Mouse (Mus musculus): ENCODE measurements around the gene Stx8. TPM values are rescaled to one million over a fixed set of nuclear protein-coding genes. Genes with fewer than 3 reads are reported as not detected.

Gene Stx8
- polyA plus RNA-seq, 1 experiment from 2014 or later: 43.7 TPM

DNA sequence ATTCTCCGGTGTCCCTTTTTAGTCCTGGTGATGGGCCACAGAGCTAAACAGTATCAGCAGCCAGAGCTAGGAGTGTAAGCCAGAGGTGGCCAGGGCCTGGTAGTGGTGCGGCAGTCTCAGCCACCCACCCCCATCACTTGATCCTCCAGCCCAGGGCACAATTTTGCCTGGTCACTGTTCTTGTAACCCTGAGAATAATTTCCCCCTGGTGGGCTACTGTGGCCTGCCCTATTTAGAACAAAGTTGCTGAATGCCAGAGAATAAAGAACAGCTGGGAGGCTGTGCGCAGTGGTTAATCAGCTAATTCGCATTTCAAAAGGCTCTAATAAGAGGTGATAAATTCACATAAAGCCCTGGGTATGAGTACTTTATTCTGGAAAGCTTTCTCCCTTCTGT is 180.5 kb downstream of the Stx8 start:
- peak; percentile 52 for DNase-seq (ENCODE audit: low spot score)
- no peak overlapping the region for H3K4me3 ChIP-seq

GRCm38 (mm10) chr11:68150938-68151337 is 184.9 kb downstream of the Stx8 start:
- Histone ChIP-seq H3K4me1 (peaks cover 35% of the 10 kb centered on the region), H3K4me3 (no peak overlapping the region), H3K36me3 (no peaks in the 10 kb centered on the region), H3K27me3 (ENCODE audit: low read depth, poor library complexity, severe bottlenecking) (peaks cover 29% of the 10 kb centered on the region), H3K9me3 (replicated peaks) (no peaks in the 10 kb centered on the region), H3K27ac (peak overlapping the region; percentile 25; the same call in 1 of the 2 replicates)
- DNase-seq (ENCODE audit: low spot score): no peak
- WGBS: 40% methylated on average over 2 of the region's 2 CpGs

More for the DNA sequence above, 180.5 kb downstream of the Stx8 start:
- no peaks in the 10 kb centered on the region for H3K36me3 ChIP-seq
- H3K9me3 ChIP-seq (replicated peaks): no peaks in the 10 kb centered on the region
- 18% methylated on average over 4 of the region's 4 CpGs for WGBS
- H3K27ac ChIP-seq: peak overlapping the region; percentile 85
- H3K27me3 ChIP-seq (ENCODE audit: low read depth, poor library complexity, severe bottlenecking): peaks cover 29% of the 10 kb centered on the region
- peaks cover 59% of the 10 kb centered on the region for H3K4me1 ChIP-seq

DNA sequence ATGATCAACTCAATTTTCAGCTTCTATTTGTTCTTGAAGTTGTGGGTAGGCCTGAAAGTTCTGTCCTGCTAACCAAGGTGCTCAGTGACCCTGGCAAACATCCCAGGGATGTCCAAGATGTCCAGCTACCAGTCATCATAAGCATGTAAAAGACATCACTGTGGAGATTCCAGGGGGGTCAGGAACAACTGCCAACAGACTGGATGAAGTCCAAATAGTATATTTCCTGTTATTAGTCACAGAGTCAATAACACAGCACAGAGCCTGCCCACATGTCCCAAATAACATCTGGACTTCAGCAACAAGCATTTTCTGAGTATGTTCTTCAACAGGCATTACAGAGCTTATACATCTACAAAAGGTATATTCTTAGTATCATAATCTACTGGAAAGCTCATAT is 189.8 kb downstream of the Stx8 start:
- DNase-seq (ENCODE audit: low spot score): no peak
- no peaks in the 10 kb centered on the region for H3K36me3 ChIP-seq
- H3K27me3 ChIP-seq (ENCODE audit: low read depth, poor library complexity, severe bottlenecking): no peaks in the 10 kb centered on the region
- H3K27ac ChIP-seq: no peak overlapping the region
- no peak overlapping the region for H3K4me3 ChIP-seq
- no peaks in the 10 kb centered on the region for H3K9me3 ChIP-seq (replicated peaks)
- peaks cover 7% of the 10 kb centered on the region for H3K4me1 ChIP-seq

DNA sequence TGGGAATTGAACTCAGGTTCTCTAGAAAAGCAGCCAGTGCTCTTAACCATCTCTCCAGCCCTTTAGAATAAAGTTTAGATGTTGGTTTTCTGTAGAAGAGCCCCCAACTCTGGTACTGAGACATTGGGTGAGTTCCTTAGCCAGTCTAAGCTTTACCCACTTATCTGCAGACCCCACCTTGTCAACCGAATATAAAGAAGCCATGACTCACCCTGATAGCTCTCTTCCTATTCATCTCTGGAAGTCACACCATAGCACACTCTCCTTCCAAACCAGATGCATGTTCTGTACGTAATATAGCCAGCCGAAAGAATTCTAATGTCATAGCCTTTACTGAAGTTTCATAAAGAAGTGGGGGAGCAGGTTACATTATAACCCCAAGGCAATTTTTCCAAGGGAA is 192.2 kb downstream of the Stx8 start:
- Histone ChIP-seq H3K9me3 (replicated peaks) (no peaks in the 10 kb centered on the region), H3K36me3 (no peaks in the 10 kb centered on the region), H3K27me3 (ENCODE audit: low read depth, poor library complexity, severe bottlenecking) (no peaks in the 10 kb centered on the region), H3K4me3 (no peak overlapping the region), H3K27ac (no peak overlapping the region), H3K4me1 (no peaks in the 10 kb centered on the region)
- 89% methylated on average over 3 of the region's 3 CpGs for WGBS
- DNase-seq (ENCODE audit: low spot score): no peak

GRCm38 (mm10) chr11:68159867-68160266 is 193.9 kb downstream of the Stx8 start:
- WGBS: 92% methylated on average over 4 of the region's 4 CpGs
- Histone ChIP-seq H3K27me3 (ENCODE audit: low read depth, poor library complexity, severe bottlenecking) (no peaks in the 10 kb centered on the region), H3K27ac (no peak overlapping the region), H3K4me3 (no peak overlapping the region), H3K9me3 (replicated peaks) (no peaks in the 10 kb centered on the region), H3K36me3 (no peaks in the 10 kb centered on the region), H3K4me1 (peaks cover 5% of the 10 kb centered on the region; the same call in 1 of the 2 replicates)
- DNase-seq (ENCODE audit: low spot score): no peak

DNA sequence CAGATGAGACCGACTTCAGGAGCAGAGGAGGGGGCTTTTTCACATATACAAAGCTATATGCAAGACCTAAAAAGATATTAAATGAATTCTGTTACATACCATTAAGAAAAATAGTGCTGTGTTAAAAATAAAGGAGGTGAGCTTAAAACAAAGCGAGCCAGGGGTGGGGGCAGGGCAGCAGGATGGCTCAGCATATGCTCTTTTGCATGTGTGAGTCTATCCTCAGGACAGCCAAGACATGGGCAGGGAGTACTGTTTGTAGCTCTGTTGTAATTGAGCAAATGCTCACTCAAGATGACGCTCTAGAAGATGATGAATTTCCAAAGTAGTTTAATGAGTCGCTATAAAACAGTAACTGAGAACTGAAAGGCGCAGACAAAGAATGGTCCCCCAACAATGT is 198.4 kb downstream of the Stx8 start:
- Histone ChIP-seq H3K9me3 (replicated peaks) (no peaks in the 10 kb centered on the region), H3K36me3 (no peaks in the 10 kb centered on the region), H3K27ac (no peak overlapping the region), H3K4me3 (no peak overlapping the region), H3K27me3 (ENCODE audit: low read depth, poor library complexity, severe bottlenecking) (no peaks in the 10 kb centered on the region), H3K4me1 (peaks cover 11% of the 10 kb centered on the region)
- WGBS: 85% methylated on average over 5 of the region's 5 CpGs
- DNase-seq (ENCODE audit: low spot score): no peak

DNA sequence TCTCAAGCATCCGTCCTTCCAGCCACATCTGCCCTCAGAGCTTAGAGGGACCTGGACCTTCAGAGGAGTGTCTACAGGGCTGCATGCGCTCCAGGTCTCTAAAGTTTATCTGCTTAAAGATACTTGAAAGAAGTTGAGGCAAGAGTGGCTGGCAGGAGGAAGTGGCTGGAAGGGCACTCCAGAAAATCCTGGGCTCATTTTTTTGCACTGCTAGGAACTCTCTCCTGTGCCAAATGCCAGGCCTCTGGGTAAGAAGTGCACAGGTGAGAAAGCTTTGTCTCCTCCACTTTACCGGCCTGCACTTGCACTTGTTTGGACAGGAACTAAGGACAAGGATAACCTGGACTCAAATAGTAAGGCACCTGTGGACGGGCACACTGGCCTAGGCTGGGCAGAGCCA is 202.4 kb downstream of the Stx8 start:
- 71% methylated on average over 4 of the region's 4 CpGs for WGBS
- Histone ChIP-seq H3K9me3 (replicated peaks) (no peaks in the 10 kb centered on the region), H3K4me1 (peaks cover 15% of the 10 kb centered on the region), H3K36me3 (no peaks in the 10 kb centered on the region), H3K27me3 (ENCODE audit: low read depth, poor library complexity, severe bottlenecking) (no peaks in the 10 kb centered on the region), H3K27ac (no peak overlapping the region), H3K4me3 (no peak overlapping the region)
- no peak for DNase-seq (ENCODE audit: low spot score)

- no peak for DNase-seq (ENCODE audit: low spot score)
- no peaks in the 10 kb centered on the region for H3K36me3 ChIP-seq
- 93% methylated on average over 7 of the region's 7 CpGs for WGBS
Observed at GRCm38 (mm10) chr11:68171973-68172647, 206.1 kb downstream of the Stx8 start.

GRCm38 (mm10) chr11:68172648-68173045 is 206.7 kb downstream of the Stx8 start:
- no peaks in the 10 kb centered on the region for H3K9me3 ChIP-seq (replicated peaks)
- 90% methylated on average over 3 of the region's 4 CpGs for WGBS
- H3K36me3 ChIP-seq: no peaks in the 10 kb centered on the region
- peaks cover 24% of the 10 kb centered on the region for H3K4me1 ChIP-seq
- no peak overlapping the region for H3K4me3 ChIP-seq
- no peak for DNase-seq (ENCODE audit: low spot score)
- H3K27ac ChIP-seq: peak overlapping the region; percentile 54; the same call in 1 of the 2 replicates
- no peaks in the 10 kb centered on the region for H3K27me3 ChIP-seq (ENCODE audit: low read depth, poor library complexity, severe bottlenecking)

More at GRCm38 (mm10) chr11:68171973-68172647, 206.1 kb downstream of the Stx8 start:
- H3K27ac ChIP-seq: no peak overlapping the region
- no peaks in the 10 kb centered on the region for H3K27me3 ChIP-seq (ENCODE audit: low read depth, poor library complexity, severe bottlenecking)
- H3K4me3 ChIP-seq: no peak overlapping the region
- no peaks in the 10 kb centered on the region for H3K9me3 ChIP-seq (replicated peaks)
- H3K4me1 ChIP-seq: peaks cover 24% of the 10 kb centered on the region

DNA sequence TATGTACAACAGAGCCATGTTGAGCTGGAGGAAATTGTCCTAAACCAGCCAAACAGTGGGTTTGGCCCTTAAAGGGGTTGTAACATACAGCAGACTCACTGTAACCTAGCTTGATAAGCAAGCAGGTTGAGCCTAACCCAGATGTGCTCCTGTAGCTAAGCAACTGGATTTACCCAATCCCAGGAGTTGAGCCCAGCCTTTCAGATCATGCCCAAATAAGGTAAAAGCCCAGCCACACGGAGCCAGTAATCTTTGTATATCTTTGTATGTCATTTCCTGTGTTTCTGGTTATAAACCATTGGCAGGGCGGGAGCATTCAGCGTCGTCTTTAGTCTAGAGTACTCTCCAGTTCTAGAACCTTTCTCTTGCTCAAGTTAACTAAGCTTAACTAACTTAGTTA is 210.6 kb downstream of the Stx8 start:
- H3K36me3 ChIP-seq: no peaks in the 10 kb centered on the region
- H3K27me3 ChIP-seq (ENCODE audit: low read depth, poor library complexity, severe bottlenecking): no peaks in the 10 kb centered on the region
- H3K27ac ChIP-seq: peak overlapping the region; percentile 72
- no peak for DNase-seq (ENCODE audit: low spot score)
- no peaks in the 10 kb centered on the region for H3K9me3 ChIP-seq (replicated peaks)
- 75% methylated on average over 4 of the region's 4 CpGs for WGBS
- H3K4me1 ChIP-seq: peaks cover 36% of the 10 kb centered on the region
- no peak overlapping the region for H3K4me3 ChIP-seq

DNA sequence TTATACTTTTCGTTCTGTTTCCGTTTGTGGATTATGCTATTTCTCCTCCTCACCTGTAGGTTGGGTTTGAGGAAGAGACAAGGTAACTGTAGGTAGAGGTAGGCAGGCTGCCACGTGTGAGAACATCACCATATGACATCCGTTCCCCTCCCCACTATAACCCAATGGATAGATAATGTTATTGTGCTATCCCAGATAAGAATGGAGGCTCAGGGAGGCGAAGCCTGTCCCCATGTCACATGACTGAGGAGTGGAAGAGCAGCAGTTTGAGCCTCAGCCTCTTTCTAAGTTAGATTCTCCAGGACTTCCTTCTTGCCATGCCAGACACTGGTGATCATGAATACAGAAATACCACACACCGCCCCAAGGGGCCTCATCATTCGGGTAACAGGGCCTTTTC is 211.4 kb downstream of the Stx8 start:
- WGBS: 89% methylated on average over 7 of the region's 7 CpGs
- Histone ChIP-seq H3K4me3 (no peak overlapping the region), H3K9me3 (replicated peaks) (no peaks in the 10 kb centered on the region), H3K27me3 (ENCODE audit: low read depth, poor library complexity, severe bottlenecking) (no peaks in the 10 kb centered on the region), H3K27ac (peak overlapping the region; percentile 57), H3K4me1 (peaks cover 36% of the 10 kb centered on the region), H3K36me3 (no peaks in the 10 kb centered on the region)
- DNase-seq (ENCODE audit: low spot score): no peak

DNA sequence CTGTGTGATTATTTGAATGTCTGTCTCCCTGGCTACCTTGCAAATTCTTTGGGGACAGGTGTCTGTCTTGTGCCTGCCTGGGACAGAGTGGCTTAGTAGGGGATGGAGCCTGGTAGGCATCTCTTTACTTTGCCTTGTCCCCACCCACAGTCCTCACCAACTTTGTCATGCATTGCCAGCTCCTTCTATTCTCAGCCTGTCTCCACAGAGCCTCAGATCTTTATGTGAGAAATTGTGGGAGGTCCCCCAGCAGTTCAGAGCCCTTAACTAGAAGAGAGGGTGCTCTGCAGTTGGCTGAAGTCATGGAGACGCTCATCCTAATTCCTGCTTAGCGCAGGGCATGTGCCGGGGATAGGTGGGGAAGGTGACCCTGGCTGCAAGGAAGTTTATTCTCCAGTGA is 219.7 kb downstream of the Stx8 start:
- no peaks in the 10 kb centered on the region for H3K9me3 ChIP-seq (replicated peaks)
- no peaks in the 10 kb centered on the region for H3K36me3 ChIP-seq
- H3K27me3 ChIP-seq (ENCODE audit: low read depth, poor library complexity, severe bottlenecking): no peaks in the 10 kb centered on the region
- H3K4me3 ChIP-seq: no peak overlapping the region
- H3K4me1 ChIP-seq: peaks cover 36% of the 10 kb centered on the region
- DNase-seq (ENCODE audit: low spot score): no peak
- WGBS: 83% methylated on average over 3 of the region's 3 CpGs
- H3K27ac ChIP-seq: no peak overlapping the region

DNA sequence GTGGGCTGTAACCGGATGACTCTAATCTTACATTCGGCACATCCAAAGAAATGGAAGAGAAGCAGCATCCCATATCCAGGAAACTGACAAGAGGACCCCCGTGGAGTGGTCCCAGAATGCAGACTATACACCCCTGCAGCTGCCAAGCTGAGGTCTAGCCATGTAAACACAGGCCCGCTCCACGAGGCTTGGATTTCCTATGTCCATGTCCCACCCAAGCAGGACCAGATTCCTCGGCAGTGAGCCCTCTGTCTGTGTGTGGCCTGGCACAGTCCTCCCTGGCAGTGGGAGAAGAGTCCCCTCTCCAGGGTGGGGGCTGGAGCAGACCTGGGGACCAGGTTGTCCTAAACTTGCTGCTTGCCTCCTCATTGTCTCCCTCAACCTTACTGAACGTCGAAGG is 221.2 kb downstream of the Stx8 start:
- Histone ChIP-seq H3K9me3 (replicated peaks) (no peaks in the 10 kb centered on the region), H3K36me3 (no peaks in the 10 kb centered on the region), H3K4me3 (no peak overlapping the region), H3K27ac (peak overlapping the region; percentile 79), H3K4me1 (peaks cover 33% of the 10 kb centered on the region), H3K27me3 (ENCODE audit: low read depth, poor library complexity, severe bottlenecking) (no peaks in the 10 kb centered on the region)
- WGBS: 79% methylated on average over 8 of the region's 8 CpGs
- DNase-seq (ENCODE audit: low spot score): no peak

DNA sequence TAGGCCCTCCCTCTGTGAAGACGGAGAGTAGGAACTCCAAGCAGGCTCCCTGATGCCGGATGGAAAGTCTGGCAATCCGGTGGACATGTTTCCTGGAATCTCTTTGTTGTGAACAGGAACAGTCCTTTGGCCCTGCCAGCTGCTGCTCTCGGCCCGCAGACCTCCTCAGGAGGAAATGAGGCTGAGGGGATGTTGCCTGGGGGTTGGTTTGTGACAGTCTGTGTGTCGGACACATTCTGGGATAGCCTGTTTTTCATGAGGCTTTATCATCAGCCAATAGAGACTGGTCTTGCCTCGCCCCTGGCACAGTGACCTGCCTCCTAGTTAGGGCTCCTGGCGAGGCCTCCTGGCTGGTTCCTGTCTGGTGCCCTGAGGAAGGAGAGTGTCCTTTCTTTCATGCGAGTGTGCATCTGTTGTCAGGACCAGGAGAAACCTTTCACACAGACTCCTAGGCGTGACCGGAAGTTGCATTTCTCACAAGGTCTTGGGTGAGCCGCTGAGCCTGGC is 222.8 kb downstream of the Stx8 start:
- no peaks in the 10 kb centered on the region for H3K27me3 ChIP-seq (ENCODE audit: low read depth, poor library complexity, severe bottlenecking)
- H3K4me3 ChIP-seq: no peak overlapping the region
- peaks cover 47% of the 10 kb centered on the region for H3K4me1 ChIP-seq
- H3K36me3 ChIP-seq: no peaks in the 10 kb centered on the region
- DNase-seq (ENCODE audit: low spot score): peak; percentile 47
- WGBS: 64% methylated on average over 12 of the region's 12 CpGs
- H3K9me3 ChIP-seq (replicated peaks): no peaks in the 10 kb centered on the region
- peak overlapping the region; percentile 86 for H3K27ac ChIP-seq

Data from limb, embryonic 10.5 days (tissue).